Mouse (Mus musculus): ENCODE results near the gene Myo10. TPM values are rescaled to one million over a fixed set of nuclear protein-coding genes. Genes with fewer than 3 reads are reported as not detected.

Gene Myo10
- total RNA-seq (2022): 10 to 100 TPM; 42.6 to 54.2 (median 45.3) TPM

DNA sequence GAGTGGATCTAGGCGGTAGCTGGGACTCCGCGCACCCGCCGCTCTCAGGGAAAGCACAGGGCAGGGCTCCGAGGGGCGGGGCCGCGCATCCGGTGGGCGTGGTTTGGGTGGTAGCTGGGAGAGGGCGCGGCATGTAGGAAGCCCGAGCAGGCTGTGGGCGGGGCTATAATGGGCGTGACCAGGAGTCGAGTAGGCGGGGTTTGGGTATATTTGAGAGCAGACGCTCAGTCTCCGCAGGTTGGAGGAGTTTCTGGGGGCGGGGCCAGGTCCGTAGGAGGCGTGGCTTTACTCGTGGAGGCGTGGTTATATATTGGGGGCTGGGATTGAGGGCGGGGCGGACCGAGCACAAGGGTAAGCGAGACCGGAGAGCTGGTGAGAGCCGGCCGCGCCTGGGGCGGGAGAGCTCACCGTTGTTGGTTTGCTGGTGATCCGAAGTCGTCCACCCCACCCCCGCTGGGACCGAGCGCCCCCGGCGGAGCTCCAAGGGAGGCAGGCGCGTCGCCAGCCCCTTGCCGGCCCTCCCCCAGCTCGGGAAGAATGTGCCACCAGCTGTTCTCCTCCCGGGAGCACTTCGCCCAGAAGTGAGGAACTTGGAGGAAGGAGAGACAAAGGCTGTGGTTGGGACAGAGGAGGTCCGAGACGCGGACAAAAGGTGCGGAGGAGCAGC is at the start of gene Myo10:
Myo10 (plus strand) TSS at position 326 of the 667 bp plus-strand sequence.
- DNase-seq (ENCODE audit: low spot score in 2 of 2): peak; percentile 81 to 91

DNA sequence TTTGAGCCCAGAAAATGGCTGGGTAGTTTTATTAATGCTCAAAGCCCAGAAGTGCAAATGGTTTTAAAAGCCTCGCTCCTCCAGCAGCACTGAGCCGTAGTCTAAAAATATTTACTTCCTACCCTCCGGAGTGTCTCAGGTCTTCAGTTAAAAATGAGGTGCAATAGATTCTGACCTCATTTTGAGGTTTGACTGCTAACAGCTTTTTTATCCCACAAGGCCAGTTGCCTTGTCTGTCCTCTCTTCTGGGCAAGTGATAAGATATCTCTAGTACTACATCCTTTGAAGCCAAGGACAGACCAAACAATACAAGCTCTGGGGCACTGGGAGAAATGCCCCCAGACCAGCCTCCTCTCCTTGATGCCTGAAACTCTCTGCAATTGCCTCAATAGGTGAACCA is 49.2 kb upstream of the Myo10 start:
- no peak for DNase-seq (ENCODE audit: low spot score in 2 of 2)

DNA sequence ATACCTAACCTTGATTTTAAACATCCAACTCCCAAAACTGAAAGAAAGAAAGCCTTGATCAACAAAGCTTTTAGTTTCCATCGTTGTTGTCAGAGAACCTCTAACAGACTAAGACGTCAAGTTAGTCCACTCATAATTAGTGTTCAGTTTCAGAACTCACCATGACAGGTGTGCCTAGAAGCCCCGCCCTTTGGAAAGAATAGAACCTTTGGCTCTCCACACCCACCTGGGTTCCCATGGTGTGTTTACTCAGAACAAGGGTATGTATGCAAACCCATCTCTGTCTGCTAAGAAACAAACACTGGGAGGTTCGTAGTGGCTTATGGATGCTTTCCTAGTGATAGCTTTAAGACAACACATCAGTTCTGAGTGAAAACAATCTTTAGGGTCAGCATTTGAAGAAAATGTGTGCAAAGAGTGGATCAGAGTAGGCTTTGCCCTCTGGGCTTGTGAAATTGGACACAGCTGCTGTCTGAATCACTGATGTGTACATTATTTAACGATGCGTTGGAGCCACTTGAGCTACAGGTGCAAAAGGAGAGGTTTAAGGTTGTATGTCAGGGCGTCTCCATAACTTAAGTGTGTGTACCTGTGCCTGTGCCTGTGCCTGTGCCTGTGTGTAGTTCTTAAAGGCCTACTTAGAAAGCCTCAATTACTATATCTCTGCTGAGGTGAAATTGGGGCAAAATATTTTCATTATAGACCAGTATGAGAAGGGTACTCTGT is 48.3 kb upstream of the Myo10 start:
- no peak for DNase-seq (ENCODE audit: low spot score in 2 of 2)

DNA sequence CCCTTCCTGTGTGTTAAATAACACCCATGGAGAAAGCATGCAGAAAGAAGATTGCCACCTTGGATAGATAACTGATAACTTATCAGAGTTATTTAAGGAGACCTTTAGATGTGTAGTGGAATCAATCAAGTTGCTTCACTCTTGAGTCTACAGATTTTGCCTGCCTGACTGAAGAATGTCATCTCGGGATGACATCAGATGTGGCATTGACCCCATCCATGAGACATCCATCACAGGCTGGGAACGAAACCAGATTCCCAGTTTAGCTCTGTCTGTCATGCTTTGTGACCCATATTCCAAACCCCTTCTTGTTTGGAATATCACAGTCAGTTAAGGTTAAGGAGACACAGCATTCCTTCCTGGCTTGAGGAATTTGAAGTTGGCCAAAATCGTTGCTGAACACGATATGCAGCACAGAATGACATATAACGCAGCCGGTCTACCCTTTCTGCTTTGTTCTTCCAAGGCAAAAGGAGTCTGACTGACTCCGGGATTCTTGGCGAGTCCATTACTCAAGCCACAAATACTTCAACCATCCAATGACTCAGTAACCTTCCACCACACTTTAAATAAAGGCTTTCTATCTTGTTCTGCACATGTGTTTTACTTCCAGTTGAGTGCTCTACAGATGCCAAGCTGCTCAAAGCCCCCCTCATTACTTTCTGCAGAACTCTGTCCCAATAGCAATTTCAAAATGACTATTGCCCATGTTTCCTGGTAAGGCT is 44.8 kb upstream of the Myo10 start:
- DNase-seq (ENCODE audit: low spot score in 2 of 2): no peak

DNA sequence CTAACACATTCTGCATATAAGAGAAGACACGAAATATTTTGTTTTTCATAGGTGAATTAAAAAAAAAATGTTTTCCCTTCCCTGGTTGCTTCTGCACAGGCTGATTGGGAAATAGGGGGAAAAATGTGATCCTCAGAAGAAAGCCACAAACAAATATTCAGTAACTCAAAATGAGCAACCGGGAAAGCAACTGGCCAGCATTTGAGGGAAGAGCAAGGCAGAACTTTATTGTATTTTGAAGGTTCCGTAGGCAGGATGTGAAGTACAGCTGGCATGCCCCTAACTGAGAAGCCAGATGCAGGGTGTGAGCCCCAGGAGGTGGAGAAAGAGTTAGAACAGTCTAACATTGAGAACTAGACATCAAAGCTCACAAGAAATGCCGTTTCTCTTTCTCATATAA is 44.0 kb upstream of the Myo10 start:
- no peak for DNase-seq (ENCODE audit: low spot score in 2 of 2)

DNA sequence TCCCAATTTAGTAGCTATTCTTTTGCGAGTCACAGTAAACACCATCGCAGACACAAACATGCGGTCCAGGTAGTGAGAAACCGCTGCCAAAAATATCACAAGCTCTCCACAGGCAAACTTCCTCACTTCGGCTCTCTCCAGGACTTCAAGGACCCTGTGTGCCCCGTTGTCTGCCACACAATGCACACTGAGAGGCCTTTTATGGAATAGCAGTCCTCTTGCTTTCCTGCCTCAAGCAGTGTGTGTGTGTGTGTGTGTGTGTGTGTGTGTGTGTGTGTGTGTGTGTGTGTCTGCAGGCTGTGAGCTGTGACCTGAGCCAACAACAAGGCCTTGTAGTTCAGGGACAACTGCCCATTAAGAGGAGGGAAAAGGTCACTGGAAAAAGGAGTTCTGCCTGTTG is 41.6 kb upstream of the Myo10 start:
- no peak for DNase-seq (ENCODE audit: low spot score in 2 of 2)

DNA sequence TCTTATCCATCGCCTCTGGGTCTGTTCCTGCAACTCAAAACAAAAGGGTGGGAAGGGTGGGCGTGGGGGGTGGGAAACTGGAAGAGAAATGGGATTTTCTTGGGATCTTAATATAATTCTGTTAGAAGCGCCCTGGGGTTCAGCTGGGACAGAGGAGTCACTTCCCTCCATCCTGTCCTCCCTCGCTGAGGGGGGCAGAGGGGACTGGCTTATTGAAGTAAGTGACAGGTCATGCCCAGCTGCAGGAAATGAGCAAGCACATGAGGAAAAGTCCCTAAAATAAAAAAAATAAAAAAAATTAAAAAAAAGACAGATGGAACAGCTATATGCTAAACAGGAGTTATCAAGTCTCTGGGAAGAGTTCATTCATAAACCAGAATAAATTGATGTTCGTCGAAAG is 40.3 kb upstream of the Myo10 start:
- no peak for DNase-seq (ENCODE audit: low spot score in 2 of 2)

DNA sequence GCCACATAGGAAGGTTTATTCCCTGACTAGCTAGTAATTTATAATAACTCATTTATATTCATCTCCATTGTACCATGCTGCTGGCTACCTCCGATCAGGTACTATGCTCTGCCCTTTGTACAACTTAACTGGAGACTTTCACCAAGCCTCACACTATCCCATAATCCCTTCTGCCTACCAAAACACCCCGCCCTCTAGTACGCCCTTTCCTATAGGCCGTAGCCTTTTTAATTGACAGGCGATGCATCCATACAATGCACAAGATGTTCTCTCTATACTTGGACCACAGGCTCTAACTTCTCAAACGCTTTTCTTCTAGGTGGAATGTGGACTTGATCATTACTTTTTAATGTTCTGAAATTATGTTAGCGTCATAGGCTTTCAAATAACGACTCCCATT is 39.0 kb upstream of the Myo10 start:
- no peak for DNase-seq (ENCODE audit: low spot score in 2 of 2)

DNA sequence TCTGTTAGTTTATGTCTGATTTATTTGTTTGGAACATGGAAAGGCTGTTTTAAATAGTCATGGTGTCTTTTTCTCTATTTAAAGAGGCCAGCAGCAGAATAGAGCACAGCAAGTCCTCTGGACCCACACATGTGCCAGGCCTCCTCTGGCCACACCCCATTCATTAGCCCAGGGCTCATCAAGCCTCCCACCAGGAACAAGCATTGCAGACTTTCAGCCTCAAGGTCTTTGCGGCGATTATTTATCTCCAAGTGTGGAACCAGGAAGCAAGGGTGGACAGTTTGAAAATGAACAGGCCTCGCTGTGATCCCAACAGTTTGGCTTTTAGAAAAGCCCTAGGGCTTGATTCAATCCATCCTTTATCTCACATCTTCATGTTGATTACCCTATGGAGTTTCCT is 35.5 kb upstream of the Myo10 start:
- no peak for DNase-seq (ENCODE audit: low spot score in 2 of 2)

DNA sequence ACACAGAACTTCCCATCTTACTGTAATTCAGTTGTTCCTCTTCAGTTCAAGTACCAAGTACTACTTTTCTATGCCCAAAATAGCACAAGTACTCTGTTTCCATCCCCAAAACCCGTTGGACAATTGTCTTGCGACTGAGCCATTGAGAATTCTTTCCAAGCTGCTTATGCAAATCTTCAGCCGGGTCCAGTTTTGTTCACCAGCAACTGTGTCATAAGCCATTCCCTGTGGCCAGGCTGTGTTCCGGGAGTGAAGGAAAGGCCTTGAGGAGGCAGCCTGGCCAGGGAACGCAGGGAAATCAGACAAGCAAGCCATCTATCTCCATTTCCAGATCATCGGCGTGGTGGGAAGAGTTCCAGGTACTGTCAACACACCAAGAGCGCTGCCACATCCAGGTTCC is 34.4 kb upstream of the Myo10 start:
- DNase-seq (ENCODE audit: low spot score in 2 of 2): no peak

DNA sequence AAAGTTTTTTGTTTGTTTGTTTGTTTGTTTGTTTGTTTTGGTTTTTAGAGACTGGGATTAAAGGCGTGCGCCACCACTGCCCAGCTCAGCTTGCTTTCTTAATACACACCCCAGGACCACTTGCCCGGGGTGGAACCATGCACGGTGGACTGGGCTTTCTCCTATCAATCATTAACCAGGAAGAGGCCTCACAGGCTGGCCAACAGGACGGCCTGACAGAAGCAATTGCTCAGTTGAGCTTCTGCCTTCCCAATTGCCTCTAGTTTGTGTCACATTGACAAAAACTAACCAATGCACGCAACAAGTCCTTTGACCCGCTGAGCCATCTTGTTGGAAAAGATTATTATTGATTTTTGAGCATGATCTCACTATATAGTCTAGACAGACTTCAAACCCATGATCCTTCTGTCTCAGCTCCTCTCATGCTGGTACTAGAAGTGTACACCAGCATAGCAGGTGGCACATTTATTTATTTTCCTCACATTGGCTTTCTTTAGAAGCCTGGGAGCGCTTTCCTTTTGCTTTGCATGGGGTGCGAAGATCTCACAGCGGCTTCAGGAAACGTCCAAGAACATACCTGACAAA is 32.9 kb upstream of the Myo10 start:
- no peak for DNase-seq (ENCODE audit: low spot score in 2 of 2)

DNA sequence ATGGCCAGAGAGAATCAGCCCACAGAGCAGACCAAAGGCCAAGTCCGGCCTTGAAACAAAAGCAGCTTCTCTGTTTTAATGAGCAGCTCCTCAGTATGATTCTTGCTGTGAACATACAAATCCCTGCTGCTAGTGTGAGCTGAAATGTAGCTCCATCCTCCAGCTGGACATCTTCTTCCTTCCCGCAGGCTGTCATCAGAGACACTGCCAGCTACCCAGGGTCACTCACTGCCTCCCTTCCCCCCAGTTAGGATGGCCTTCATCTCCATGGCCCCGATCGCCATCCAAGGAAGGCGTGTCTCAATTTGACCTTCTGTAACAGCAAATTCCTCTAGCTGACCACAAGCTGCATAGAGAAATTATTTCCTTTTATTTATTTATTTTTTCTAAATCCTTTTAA is 32.4 kb upstream of the Myo10 start:
- DNase-seq (ENCODE audit: low spot score in 2 of 2): no peak

DNA sequence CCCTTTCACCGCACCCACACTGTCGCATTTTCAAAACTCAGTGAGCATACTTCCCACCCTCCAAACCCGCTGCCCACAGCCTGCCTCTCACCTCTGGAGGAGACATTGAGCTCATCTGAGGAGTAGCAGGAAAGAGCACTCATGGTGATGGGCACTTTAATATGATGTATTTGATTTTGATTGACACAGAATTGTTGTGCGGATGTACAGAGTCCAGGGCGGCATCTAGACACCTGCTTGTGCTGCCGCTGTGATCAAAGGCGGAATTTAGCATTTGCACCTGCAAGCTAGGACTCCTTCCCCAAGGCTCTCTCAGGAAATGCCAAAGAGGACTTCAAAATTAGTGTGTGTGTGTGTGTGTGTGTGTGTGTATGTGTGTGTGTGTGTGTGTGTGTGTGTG is 31.4 kb upstream of the Myo10 start:
- DNase-seq (ENCODE audit: low spot score in 2 of 2): no peak

DNA sequence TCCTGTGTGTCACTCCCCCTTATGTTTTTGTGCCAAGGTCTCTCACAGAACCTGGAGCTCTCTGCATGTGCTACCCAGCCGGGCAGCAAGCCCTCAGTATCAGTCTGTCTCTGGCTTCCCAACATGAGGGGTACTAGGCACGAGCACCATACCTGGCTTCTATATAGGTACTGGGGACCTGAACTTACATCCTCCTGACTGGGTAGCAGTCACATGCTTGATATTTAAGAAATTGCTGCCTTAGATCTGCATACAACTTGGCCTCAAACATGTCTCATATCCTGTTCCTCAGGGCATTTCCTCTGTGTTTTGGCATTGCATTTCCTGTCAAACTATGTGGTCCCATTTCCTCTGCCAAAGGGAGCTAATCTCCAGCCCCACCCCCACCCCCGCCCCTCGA is 30.4 kb upstream of the Myo10 start:
- no peak for DNase-seq (ENCODE audit: low spot score in 2 of 2)

DNA sequence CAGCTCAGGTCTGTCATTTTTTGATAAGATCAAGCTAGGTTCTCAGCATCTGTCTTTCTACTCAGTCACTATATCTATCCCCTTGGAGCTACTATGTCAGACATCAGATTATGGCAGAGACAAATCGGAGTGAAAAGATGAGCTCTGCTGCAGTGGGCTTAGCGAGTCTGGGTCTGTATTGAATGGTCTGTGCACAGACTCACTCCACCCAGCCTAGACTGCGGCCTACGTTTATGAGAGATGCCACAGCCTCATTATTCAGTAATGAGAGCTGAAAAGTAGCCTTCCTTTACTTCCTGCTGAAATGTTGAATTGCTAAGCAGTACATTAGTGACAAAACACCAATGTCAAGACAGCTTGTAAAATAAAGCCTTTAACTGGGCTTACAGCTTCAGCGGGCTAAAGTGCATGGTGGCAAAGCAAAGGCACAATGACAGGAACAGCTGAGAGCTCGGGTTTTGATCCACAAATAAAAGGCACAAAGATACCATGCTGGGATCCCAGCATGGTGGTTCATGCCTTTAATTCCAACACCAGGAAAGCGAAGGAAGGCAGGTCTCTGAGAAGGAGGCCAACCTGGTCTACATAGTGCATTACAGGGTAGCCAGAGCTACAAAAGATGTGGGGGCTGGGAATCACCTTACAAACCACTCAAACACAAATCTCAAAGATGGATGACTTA is 28.7 kb upstream of the Myo10 start:
- no peak for DNase-seq (ENCODE audit: low spot score in 2 of 2)

DNA sequence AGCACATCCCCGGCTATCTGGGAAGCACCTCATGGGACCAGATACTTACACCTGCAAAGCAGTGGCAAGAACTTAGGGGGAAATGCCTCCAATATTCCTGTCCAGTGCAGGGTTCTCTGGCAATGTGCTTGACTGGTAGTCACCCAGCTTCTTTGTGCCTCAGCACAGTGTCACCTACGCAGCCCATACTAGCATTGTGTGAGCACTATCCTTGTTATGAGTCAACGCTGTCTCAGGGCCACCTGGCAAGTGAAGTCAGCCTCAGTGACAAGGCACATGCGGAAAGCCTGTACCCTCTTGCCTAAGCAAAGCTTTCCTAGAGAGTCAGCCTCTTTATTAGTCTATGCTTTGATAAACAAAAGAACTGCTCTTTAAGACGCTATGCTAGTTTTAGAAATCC is 24.0 kb upstream of the Myo10 start:
- DNase-seq (ENCODE audit: low spot score in 2 of 2): no peak

DNA sequence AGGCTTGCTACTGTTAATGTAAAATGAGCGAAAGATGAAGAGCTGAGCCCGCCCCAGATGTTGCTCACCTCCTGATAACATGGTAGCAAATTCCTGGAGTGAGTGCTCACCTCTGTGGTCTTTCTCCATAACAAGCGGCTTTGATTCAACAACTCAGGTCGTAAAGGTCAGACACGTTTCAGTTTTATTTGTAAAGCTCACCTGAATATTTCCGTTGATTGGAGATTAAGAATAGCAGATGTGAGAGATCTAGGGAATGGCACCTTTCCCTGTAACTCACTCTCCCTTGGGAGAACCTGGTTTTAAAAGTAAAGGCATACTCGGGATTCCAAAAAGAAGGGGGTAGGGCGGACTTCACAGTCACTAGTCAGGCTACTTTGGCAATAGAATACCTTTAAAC is 20.0 kb upstream of the Myo10 start:
- no peak for DNase-seq (ENCODE audit: low spot score in 2 of 2)

DNA sequence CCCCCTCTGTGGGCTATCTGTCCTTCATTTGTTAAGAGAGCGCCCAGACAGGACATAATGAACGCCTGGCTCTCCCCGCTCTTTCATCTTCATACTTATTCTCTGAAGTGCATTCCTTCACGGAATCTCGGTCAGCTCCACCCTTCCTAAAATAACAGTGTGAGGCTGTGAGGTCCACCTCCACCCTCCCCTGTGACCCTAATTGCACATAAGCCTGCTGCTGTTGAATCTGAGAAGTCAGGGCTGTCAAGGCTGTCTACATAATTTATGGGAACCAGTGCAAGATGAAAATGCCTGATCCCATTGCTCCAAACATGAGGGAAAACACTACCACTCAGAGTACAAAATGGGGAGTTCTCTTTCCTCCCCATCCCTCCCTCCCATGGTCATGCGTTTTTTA is 19.0 kb upstream of the Myo10 start:
- DNase-seq (ENCODE audit: low spot score in 2 of 2): no peak

DNA sequence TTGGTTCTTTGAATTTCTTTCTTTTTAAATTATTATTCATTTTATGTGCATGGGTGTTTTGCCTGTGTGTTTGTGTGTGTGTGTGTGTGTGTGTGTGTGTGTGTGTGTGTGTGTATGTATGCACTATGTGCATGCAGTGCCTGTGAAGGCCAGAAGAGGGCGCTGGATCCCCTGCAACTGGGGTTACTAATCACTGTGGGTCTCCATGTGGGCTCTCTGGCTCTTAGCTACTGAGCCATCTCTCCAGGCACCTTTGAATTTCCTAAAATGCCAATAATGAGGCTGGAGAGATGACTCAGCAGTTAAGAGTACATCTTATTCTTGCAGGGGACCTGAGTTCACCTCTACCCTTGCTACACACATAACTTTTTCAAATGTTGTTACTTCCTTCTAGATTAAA is 18.1 kb upstream of the Myo10 start:
- no peak for DNase-seq (ENCODE audit: low spot score in 2 of 2)

DNA sequence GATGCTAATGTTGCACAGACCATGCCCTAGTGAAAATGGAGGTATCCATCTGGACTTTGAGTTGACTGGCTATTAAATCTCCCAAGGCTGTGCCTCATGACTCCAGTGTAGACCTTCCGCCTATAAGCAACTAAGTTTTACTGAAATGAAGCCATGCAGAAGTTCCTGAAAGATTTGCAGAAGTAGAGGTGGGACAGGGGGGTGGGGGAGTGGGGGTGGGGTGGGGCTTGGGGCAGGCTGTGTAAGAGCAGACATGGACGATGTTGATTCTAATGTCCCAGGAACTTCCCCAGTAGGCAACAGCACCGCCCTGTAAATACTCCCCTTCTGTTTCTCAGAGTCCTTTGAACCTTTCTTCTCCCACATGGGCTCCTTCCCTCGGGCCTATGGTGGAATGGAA is 16.9 kb upstream of the Myo10 start:
- DNase-seq (ENCODE audit: low spot score in 2 of 2): no peak

DNA sequence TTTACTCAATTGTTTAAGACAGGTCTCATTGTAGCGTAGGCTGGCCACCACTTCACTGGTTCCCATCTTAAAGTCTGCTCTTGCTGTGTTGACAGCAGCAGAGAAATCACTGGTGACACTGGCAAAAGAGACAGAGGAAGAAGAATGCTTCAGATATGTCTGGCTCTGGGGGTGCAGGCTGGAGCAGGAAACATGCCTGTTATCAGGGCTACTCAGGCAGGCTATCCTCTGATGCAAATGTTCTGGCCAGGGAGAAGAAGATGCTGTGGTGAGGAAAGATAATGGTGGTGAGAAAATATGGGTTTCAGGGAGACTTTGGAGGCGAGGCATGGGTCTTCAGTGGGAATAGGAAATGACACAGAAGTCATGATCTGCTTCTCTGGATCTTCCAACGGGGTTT is 13.6 kb upstream of the Myo10 start:
- DNase-seq (ENCODE audit: low spot score in 2 of 2): no peak

DNA sequence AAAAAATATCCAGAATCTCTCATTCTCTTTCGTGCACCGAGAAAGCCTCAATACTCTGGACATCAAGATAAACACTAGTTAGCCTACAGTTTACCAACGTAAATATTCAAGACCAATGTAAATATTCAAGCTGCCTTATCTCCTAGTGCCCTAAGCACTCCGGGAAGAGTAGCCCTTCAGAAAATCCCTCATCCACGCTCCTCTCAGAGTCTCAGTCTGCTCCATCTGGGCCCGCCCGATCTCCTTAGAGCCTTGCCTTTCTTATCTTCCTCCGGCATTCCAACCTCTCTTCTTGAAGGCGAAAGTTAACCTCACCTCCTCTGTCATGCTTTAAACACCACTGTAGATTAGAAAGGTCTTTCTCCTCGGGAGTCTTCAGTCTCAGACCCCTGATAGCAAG is 13.1 kb upstream of the Myo10 start:
- DNase-seq (ENCODE audit: low spot score in 2 of 2): no peak
